Mouse (Mus musculus): ENCODE results near the gene T.

- TF ChIP-seq CTCF (IDR thresholded peaks at IDR 0.05; ENCODE audit: insufficient read depth, low read depth, low read length) (no peak), POLR2A (IDR thresholded peaks at IDR 0.05; ENCODE audit: insufficient read depth, low read depth, low read length) (no peak)
Observed at GRCm38 (mm10) chr17:8385441-8385840, 48.8 kb upstream of the T start.
